Mouse (Mus musculus) induced T-regulatory cell, adult 2 months (primary cell): ENCODE measurements around the gene Krt36.

Source experiments
- DNase-seq: peaks from one replicate; pipeline ENCODE4 v3.0.0-alpha.2; 2012; ENCODE audit warnings: low read depth

The Krt36 gene

DNA sequence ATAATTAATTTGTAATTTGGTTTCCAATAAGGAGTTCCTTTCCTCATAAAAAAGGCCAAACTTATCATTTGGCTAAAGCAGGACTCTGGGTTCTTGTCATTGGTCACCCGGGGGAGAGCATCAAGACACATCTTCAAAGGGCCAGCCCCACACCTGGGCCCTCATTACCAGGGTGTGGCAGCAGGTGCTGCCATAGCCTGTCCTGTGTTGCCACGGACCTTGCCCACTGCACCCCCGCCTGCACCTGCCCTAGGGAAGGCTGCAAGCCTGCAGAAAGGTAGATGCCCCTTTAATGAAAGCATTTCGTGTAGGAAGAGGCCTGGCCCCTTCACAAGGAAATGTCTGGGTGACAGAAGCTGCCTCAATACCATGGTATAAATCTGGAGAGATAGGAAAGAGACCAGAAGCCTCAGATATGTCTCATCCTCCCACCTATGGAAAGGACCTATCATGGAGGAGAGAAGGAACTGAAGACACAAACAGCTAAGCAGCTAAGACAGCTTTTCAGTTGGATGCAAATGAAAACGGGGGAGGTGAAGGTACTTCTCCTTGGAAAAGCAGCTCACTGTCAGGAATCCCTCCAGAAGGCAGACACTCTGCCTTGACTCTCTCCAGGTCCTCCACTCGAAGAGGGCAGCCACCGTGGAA, 16.9 kb downstream of the Krt36 start:
- no peak for DNase-seq

GRCm38 (mm10) chr11:100087861-100088260, 17.6 kb downstream of the Krt36 start, which contains the start of gene Krt32:
TSS of gene Krt32 (minus strand) at chr11:100088226.
- DNase-seq, result no peak

DNA sequence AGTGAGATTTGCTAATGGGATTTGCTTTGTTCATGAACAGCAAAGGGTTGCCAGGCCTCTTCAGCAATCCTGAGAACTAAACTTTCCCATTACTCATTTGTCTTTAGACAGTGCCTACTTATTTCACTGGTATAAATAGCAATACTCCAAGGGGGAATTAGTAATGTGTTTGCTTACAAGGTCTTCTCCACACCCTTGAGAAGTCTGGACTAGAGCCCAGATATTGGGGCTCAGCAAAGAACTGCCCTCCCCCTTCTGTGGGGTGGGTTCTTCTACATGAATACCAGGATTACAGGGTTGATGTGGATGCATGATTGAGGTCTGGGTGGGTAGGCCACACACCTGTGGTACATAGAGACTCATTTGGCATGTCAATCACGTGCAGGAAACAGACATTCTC, 31.6 kb downstream of the Krt36 start:
- DNase-seq, result no peak

- no peak for DNase-seq
Observed at GRCm38 (mm10) chr11:100067293-100068036, 38.0 kb downstream of the Krt36 start.

DNA sequence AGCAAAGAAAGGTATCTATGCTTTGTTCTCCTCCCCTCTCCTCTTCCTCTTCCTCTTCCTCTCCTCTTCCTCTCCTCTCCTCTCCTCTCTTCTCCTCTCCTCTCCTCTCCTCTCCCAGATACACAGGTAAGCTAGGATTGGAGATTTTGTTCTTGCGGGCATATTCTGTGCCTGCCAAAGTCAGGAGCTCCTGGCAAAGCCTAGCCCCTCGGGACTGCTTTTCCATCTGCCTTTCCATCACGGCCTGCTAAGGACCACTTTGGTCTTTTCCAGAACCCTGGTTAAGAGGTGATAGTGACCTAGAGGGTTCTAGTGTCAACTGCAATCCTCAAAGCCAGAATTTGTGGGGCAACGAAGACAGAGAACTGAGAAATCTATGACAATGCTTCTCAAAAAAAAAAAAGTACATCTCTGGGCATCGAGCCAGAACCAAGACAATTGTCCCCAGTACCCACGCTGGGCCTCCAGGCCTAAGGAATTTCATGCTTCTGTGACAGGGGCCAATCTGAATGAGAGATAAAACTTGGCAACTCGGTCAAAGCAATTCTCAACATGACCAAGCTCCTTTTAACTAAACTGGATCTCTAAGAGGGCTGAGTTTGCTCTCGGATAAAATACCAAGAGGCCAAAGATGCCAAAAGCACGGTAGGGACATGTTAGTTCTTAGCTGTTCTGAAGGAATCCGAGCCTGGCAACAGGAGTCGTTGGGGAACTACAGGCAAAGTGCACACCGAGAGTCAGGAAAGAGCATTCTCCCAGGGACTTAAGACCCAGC, 39.0 kb downstream of the Krt36 start:
- no peak for DNase-seq

- DNase-seq, result no peak
Observed at GRCm38 (mm10) chr11:100058875-100059274, 46.6 kb downstream of the Krt36 start.

GRCm38 (mm10) chr11:100055686-100056655, 49.5 kb downstream of the Krt36 start:
- DNase-seq, result no peak
